Mouse (Mus musculus) neural tube, embryonic 14.5 days (tissue): ENCODE data around the gene Gm49322. TPM values are rescaled to one million over a fixed set of nuclear protein-coding genes. Genes with fewer than 3 reads are reported as not detected.

ENCODE experiments used
- ATAC-seq: fragments of 200-750 bp; cut with Nextera tagmentation; 2 replicates; pipeline ENCODE4 v1.8.0; 2017; ENCODE audit warnings: low read depth, mild to moderate bottlenecking, moderate TSS enrichment, moderate library complexity
- H3K27ac ChIP-seq: fragments of 300-500 bp; sonication (generic); 2 replicates; pipeline ENCODE4 v1.5.1; 2014; ENCODE audit warnings: low read depth, mild to moderate bottlenecking, control low read depth, low read length, moderate library complexity, mixed read lengths
- H3K27me3 ChIP-seq: fragments of 300-500 bp; sonication (generic); 2 replicates; pipeline ENCODE4 v1.6.1; 2014; ENCODE audit warnings: low read length; ENCODE audit not compliant: control insufficient read depth, insufficient read depth
- H3K36me3 ChIP-seq: fragments of 300-500 bp; sonication (generic); 2 replicates; pipeline ENCODE4 v1.6.1; 2014; ENCODE audit warnings: low read length, mixed read lengths; ENCODE audit not compliant: control insufficient read depth, insufficient read depth
- H3K4me1 ChIP-seq: fragments of 300-500 bp; sonication (generic); 2 replicates; pipeline ENCODE4 v1.6.1; 2014; ENCODE audit warnings: low read length; ENCODE audit not compliant: control insufficient read depth, insufficient read depth
- H3K4me2 ChIP-seq: fragments of 300-500 bp; sonication (generic); 2 replicates; pipeline ENCODE4 v1.6.1; 2014; ENCODE audit warnings: mild to moderate bottlenecking, low read depth, low read length, control low read depth
- H3K4me3 ChIP-seq: fragments of 300-500 bp; sonication (generic); 2 replicates; pipeline ENCODE4 v1.5.1; 2014; ENCODE audit warnings: low read depth, low read length, control low read depth, mixed read lengths
- H3K9ac ChIP-seq: fragments of 300-500 bp; sonication (generic); replicated peaks from 2 replicates; pipeline ENCODE4 v1.6.1; 2014; ENCODE audit warnings: low read depth, mild to moderate bottlenecking, control low read depth, low read length, mixed read lengths
- H3K9me3 ChIP-seq: fragments of 300-500 bp; sonication (generic); 2 replicates; pipeline ENCODE4 v1.6.1; 2016; ENCODE audit warnings: low read length; ENCODE audit not compliant: control insufficient read depth
- WGBS: fragments of 180-500 bp; shearing (Covaris S2); extraction: QIAGEN DNeasy Blood & Tissue Kit; methylation state at CpG from one replicate; pipeline ENCODE4 v1.1.7; 2014; 5-methylcytosine and 5-hydroxymethylcytosine counted together
- polyA plus RNA-seq: library from polyadenylated mRNA; unstranded; fragments of >200 nt; fragmentation: Nextera tagmentation; extraction: Ambion mirVana; gene quantifications from 2 replicates; pipeline ENCODE4 v1.2.1, GENCODE M21; 2014

Gene Gm49322
- polyA plus RNA-seq, 1 experiment from 2014 or later: 0.96 TPM

DNA sequence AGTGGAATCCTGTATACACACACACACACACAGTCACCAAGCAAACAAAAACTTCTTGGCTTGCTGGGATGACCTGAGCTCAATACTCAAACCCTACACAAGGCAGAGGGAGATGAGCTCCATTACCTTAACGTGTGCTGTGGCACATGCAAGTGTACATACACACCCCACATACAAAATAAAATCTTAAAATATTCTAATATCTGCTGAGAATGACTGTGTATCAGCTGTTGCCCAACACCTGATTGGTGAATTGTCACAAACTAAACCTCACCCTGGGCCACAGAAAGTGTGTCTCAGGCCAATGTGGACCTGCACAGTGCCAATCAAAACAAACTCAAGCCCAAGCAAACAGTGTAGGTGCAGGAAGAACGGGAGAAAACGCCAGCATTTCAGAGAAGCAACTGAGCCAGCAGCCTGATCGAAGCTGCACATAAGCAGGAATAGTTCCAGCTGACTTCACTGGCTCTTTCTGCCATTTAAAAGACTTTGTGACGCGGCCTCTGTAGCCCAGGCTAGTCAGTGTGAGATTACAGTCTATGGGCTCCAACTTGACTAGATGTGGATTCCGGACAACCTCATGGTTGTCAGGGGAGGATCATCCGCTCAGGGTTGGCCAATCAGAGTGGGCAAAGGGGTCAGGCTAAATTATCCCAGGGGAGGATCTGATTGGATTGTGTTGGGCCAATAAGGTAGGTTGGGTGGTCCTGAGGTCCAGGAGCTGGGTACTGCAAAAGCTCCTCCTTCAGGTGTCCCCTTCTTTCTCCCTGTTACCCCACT lies 13.8 kb downstream of the Gm49322 start:
- H3K27ac ChIP-seq: no peak overlapping the region
- no peaks in the 10 kb centered on the region for H3K27me3 ChIP-seq
- ATAC-seq: no peak
- H3K4me1 ChIP-seq: peaks cover 23% of the 10 kb centered on the region
- no peak overlapping the region for H3K4me2 ChIP-seq
- no peak overlapping the region for H3K4me3 ChIP-seq
- 37% methylated on average over 8 of the region's 8 CpGs for WGBS
- no peaks in the 10 kb centered on the region for H3K9me3 ChIP-seq
- H3K36me3 ChIP-seq: peaks cover 14% of the 10 kb centered on the region
- no peak overlapping the region for H3K9ac ChIP-seq

DNA sequence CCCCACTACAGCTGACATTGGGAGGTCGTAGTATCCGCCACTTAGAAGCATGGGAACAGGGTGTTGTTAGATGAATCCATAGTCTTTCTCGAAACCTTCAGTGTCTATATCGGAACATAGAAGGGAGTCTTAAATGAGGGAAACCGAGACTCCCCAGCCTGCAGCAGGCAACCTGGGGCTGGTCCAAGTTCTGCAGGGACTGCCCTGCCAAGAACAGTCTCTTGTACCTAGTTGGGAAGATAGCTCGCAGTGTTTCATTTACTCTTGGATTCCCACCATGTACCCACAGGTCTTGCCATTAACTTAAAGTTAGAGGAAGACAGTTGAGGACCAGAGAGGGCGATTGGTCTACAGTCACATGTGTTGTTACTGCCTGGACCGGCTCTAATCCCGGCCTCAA lies 14.5 kb downstream of the Gm49322 start:
- Histone ChIP-seq H3K27me3 (no peaks in the 10 kb centered on the region), H3K9ac (no peak overlapping the region), H3K9me3 (no peaks in the 10 kb centered on the region), H3K36me3 (peaks cover 7% of the 10 kb centered on the region; the same call in 1 of the 2 replicates), H3K4me1 (peaks cover 29% of the 10 kb centered on the region), H3K4me2 (no peak overlapping the region), H3K27ac (no peak overlapping the region), H3K4me3 (no peak overlapping the region)
- ATAC-seq: no peak
- WGBS: 84% methylated on average over 9 of the region's 9 CpGs

DNA sequence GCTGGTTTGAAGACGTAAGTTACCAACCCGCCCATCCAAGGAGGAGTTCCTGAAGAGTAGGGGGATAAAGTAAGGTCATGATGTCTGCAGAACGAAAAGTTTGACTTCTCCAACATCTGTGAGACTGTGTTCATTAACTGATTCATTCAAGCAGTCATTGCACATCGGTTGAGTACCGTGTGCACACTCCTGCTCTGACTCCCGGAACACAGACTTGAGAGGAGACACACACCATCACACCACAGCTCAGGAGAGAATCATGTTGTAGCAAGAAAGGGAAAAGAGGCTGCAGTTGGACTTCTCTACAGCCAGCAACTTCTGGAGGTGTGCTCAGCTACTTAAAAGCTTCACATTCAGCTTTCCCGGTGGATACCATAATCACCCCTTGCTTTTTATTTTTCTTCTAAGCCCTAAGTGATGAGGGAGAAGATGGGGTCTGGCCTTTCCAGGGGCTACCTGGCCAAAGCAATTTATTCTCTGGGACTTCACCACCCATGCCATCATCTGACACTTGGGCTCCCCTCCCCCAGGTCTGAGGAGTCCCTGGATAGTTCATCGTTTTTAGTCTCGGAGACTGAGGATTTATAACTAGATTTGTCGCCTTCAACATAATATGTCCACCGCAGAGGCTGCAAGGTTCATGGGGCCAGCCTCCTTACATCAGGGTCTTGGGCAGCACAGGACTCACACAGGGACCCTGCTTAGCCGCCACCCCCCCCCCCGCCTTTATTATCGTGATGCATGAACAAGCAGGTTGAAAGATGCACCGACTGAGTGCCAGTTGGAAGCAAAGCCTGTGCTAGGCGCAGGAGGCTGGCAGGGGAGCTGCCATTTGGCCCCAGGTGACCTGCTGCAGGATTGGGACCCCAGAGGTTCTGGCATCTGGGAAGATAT lies 15.2 kb downstream of the Gm49322 start:
- H3K9me3 ChIP-seq: no peaks in the 10 kb centered on the region
- WGBS: 51% methylated on average over 16 of the region's 16 CpGs
- H3K4me1 ChIP-seq: peaks cover 29% of the 10 kb centered on the region
- H3K4me2 ChIP-seq: peak overlapping the region; percentile 70
- H3K27me3 ChIP-seq: no peaks in the 10 kb centered on the region
- peaks cover under 1% of the 10 kb centered on the region; the same call in 1 of the 2 replicates for H3K36me3 ChIP-seq
- no peak for ATAC-seq
- H3K4me3 ChIP-seq: peak overlapping the region; percentile 80
- peak overlapping the region; percentile 57 for H3K9ac ChIP-seq
- peak overlapping the region; percentile 95 for H3K27ac ChIP-seq

DNA sequence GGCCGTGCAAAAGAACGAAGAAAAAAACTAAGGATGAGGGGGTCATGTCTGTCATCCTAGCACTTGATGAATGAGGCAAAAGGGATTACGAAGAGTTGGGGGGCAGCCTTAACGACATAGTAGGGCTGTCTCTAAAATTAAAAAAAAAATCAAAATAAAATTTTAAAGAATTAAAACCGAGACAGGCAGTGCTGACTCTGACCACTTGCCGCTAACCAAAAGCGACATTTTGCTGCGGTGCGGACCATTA lies 15.8 kb downstream of the Gm49322 start:
- H3K4me2 ChIP-seq: peak overlapping the region; percentile 70
- H3K27ac ChIP-seq: peak overlapping the region; percentile 95
- ATAC-seq: no peak
- H3K36me3 ChIP-seq: no peaks in the 10 kb centered on the region
- no peaks in the 10 kb centered on the region for H3K27me3 ChIP-seq
- peaks cover 29% of the 10 kb centered on the region for H3K4me1 ChIP-seq
- peak overlapping the region; percentile 80 for H3K4me3 ChIP-seq
- peak overlapping the region; percentile 57 for H3K9ac ChIP-seq
- H3K9me3 ChIP-seq: no peaks in the 10 kb centered on the region
- 2% methylated on average over 9 of the region's 9 CpGs for WGBS

DNA sequence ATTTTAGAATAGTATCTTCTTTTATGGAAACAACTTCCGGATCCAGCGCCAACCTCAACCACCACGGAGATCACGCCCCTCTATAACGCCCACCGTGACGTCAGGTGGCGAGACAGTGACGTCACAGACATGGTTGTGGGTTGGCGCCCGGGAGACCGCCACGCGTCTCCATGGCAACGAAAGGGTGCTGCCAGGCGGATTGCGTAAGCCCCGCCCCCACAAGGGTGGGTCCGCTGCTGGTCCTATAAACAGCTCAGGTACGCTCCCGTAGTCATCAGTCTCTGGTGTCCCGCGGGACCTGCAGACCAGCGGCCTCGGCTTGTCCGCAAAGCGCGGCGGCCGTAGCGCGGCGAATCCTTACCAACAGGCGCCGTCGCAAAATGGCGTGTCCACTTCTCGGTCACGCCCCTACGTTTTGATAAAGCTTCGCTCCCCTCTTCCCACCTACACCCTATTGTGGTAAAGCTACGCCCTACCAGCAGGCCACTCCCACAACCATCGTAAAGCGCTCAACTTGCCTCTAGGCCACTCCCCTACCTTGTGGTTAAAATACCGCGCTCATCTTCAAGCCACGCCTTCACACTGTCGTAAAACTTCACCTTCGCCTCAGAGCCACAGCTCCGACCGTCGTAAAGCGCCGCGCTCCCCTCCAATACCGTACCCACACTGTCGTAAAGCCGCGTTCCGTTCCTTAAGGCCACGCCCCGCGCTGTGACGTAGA lies 16.3 kb downstream of the Gm49322 start:
- no peaks in the 10 kb centered on the region for H3K9me3 ChIP-seq
- peak overlapping the region; percentile 95 for H3K27ac ChIP-seq
- under 1% methylated on average over 64 of the region's 64 CpGs for WGBS
- peak overlapping the region; percentile 80 for H3K4me3 ChIP-seq
- peaks cover 29% of the 10 kb centered on the region for H3K4me1 ChIP-seq
- H3K27me3 ChIP-seq: no peaks in the 10 kb centered on the region
- peak overlapping the region; percentile 86 for H3K9ac ChIP-seq
- ATAC-seq: peak; percentile 94
- no peaks in the 10 kb centered on the region for H3K36me3 ChIP-seq
- H3K4me2 ChIP-seq: peak overlapping the region; percentile 70

DNA sequence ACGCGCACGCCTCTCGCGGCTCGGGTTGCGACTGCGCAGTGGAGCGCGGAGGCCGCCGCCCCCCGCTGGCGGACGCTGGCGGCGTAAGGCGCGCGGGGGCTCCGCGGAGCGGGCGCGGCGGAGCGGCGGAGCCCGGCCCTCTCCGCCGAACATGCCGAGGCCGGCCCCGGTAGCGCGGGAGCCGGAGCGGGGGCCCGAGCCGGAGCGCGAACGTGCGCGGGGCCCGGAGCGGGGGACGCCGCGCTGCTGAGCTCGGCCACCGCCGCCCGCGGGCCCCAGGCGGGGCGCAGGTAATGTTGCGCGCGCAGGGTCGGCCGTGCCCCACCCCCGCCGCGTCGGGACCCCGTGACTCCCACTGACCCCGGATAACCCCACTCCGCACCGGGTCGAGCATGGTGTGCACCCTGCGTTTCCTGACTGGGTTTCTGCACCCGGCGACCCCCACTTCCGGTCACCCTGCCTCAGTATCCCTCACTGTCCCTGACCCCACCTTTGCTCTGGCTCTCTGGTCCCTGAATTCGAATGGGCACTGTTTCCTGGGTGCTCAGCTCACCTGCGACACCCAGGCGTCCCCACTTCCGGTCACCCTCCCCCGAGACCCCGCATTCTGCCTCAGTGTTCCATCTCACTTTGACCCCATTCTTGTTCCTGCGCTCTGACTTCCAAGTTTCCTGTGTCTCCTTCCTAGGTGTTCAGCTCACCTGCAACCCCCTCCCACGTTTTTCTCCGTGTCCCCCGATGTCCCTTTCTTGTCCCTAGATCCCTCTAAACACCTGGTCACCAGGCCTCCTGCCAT lies 17.0 kb downstream of the Gm49322 start, which contains the start of gene Csnk1g2:
TSS of gene Csnk1g2 (plus strand) at position 178 of the 796 bp plus-strand sequence.
- H3K27me3 ChIP-seq: no peaks in the 10 kb centered on the region
- H3K9me3 ChIP-seq: no peaks in the 10 kb centered on the region
- peak within 1 kb of the TSS; percentile 95 for H3K27ac ChIP-seq
- H3K36me3 ChIP-seq: no peaks in the 10 kb centered on the region
- peaks cover 29% of the 10 kb centered on the region for H3K4me1 ChIP-seq
- H3K4me3 ChIP-seq: peak within 1 kb of the TSS; percentile 80
- H3K4me2 ChIP-seq: peak within 1 kb of the TSS; percentile 99
- no peak; the same call in 1 of the 2 replicates for ATAC-seq
- under 1% methylated on average over 80 of the region's 85 CpGs for WGBS
- peak within 1 kb of the TSS; percentile 86 for H3K9ac ChIP-seq

DNA sequence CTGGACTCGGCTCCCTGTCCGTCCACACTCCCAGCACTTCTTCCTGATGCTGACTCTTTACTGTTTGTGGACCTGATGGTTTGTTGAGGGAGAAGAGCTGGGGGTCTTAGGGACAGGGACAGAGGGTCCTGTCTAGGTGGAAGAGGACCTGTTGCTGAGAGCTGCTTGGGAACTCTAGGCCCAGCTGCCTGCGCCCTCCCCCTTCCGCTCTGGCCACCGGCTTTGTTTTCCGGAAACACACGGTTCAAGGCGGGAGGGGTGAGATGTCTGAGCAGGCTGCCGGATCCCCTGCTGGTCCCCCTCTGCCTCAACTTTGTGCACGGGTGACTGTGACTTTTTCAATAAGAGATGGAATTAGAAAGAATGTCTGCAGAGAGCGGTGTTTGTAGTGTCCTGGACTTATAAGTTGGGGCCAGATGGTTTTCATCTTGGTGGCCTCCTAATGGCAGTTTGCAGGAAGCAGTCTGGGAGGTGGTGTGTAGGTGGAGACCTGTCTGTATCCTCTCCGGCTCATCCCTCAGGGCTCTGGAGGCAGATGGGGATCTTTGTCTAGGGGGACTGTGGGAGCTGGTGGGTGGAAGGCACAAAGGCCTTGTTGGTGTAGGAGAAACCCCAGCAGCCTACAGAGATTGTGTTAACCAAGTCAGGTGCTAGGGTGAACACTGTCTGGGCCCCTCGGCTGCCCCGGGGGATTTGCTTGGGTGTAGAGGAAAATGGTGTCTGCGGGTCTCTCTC lies 17.8 kb downstream of the Gm49322 start:
- ATAC-seq: no peak
- Histone ChIP-seq H3K4me1 (peaks cover 30% of the 10 kb centered on the region), H3K27me3 (no peaks in the 10 kb centered on the region), H3K27ac (peak overlapping the region; percentile 83), H3K9ac (peak overlapping the region; percentile 86), H3K4me3 (peak overlapping the region; percentile 80), H3K4me2 (peak overlapping the region; percentile 99), H3K36me3 (no peaks in the 10 kb centered on the region), H3K9me3 (no peaks in the 10 kb centered on the region)
- 18% methylated on average over 15 of the region's 15 CpGs for WGBS

DNA sequence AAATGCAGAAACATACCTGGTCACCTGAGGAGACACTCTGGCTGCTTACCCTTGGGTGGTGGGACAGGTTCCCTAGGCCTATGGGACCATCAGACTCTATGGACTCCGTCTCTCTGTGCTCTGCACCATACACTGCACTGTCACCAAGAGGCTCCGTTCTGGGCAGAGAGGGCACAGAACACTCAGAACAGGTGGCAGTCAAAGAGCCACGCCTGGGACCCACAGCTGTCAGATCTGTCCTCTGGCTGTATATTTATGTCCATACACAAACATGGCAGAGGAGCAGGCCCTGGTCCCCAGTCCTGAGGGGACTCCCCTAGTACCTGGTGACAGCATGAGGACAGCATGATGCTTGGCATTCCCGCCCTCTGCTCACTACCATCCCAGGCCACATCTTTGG lies 19.9 kb downstream of the Gm49322 start:
- no peak overlapping the region for H3K4me3 ChIP-seq
- no peak for ATAC-seq
- H3K27ac ChIP-seq: no peak overlapping the region
- peaks cover 33% of the 10 kb centered on the region for H3K4me1 ChIP-seq
- no peaks in the 10 kb centered on the region for H3K27me3 ChIP-seq
- H3K9ac ChIP-seq: no peak overlapping the region
- no peak overlapping the region for H3K4me2 ChIP-seq
- no peaks in the 10 kb centered on the region for H3K36me3 ChIP-seq
- WGBS: 94% methylated on average over 4 of the region's 4 CpGs
- H3K9me3 ChIP-seq: no peaks in the 10 kb centered on the region
